Mouse (Mus musculus) spleen, postnatal 36 days (tissue): Measurements from ENCODE around the gene Flt4.
"Not testable (repeated sequence)": the region's sequence is repeated elsewhere in the genome, so short reads cannot be mapped to it uniquely, and the experiment has no call there.

Source experiments
- DNase-seq, 2 experiments: peaks; one replicate each; pipeline ENCODE4 v3.0.0; 2022; ENCODE audit warnings: low spot score in 2 of 2, mixed read lengths in 1 of 2

The Flt4 gene

DNA sequence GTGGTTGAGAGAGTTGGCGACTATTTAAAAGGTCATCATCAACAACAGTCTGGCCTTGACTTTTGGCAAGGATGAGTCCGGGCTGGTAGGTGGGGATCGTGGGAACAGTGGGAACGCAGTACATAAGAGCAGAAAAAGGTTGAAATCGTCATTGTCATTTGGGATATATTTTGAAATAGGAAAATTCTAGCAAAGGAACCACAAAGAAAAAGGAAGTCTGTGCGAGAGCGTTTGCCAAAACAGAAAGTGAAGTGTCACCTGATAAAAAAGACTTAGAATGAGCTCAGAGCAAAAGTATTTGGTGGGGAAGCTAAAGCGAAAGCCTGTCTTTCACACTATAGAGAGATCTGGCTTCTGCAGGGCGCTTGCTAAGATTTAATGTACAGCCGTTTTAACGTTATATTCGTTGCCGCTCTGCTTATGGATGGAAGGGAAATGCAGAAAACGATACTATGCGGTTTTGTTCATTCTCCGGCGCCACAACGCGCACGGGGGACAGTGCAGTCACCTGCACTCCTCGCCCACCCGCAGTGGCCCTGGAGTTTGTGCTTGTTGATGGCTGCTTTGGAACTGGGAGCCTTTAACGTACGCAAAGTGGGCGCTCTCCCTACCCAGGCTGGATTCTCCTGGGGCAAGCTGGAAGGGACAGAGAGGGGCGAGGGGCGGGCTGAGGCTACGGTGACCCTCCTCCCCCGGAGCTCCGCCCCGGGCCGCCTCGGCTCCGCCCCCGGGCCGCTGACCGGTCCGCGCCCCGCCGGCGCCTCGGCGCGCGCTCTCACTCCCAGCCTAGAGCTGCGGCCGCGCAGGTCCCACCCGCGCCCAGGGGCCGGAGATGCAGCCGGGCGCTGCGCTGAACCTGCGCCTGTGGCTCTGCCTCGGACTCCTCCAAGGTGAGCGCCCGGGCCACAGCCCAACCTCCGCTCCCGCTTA is at the start of gene Flt4:
Flt4 (plus strand) TSS at position 326 of the 930 bp plus-strand sequence.
- not testable (repeated sequence) for DNase-seq

DNA sequence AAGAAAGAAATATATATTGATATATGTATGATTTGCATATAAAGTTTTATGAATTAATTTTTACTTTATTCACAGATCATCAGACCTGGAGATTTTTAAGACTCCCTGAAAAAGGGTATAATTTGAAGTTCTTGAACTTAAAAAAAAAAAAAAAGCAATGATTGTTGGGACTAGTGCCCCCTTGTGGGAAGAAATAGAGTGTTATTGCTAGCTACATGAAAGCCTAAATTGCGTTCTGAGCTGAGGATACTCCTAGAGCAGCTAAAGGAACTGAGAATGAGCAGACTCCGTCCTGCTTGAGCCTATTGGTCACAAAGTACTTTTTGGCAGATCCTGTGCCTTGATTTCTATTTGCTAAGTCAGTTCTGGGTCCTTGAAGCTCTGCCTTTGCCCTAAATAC is 34.0 kb upstream of the Flt4 start:
- DNase-seq, result not testable (repeated sequence)

DNA sequence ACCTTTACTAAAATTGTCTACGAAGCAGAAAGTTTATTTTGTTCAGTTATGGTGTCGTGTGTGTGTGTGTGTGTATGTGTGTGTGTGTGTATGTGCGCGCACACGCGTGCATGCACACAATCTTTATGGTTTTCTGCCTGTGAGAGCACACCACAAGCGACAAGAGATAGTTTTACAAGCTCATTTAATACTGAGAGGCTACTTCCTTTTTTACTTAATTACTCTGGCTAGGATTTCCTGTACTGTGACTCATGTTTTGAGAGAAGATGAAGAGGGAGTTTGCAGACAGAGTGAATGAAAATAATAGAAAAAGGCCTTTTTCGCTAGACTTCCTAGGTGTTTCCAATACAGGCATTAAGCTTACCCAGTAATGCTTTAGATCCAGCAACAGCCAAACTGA is 28.6 kb upstream of the Flt4 start:
- DNase-seq, result not testable (repeated sequence)

DNA sequence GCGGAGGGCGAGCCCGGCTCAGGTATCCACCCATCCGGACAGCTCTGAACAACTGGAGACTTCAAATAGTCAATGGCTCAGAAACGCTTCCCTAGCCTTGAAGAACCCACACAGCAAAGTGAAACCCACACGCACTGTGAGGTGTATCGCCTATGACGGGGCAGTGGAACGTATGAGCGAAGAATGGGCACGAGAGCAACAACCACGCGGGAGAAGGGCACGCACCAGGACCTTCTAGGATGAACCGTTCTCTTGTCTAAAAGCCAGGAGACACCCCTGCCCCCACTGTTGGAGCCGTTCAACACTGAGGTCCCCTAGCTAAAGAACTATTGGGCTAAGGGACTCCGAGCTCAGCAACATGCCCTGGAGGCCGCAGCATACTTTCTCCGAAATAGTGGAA is 18.9 kb upstream of the Flt4 start:
- no peak for DNase-seq

DNA sequence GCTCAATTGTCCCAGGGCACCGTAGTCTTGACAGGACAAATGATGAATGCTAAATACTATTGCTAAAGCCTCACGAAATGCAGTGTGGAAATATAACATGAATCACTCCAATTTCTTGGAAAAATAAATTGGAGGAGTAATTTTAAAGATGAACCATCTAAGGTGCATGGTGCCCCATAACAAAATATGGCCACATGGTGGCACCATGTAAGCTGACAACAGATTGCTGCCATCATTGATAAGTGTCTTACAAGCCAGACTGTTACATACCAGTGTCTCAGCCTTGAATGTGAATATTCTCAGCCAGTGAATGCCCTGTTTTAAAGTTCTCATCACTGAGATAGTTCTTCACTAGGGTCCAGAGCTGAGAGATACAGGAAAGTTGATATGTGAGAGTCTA is 11.9 kb upstream of the Flt4 start:
- not testable (repeated sequence) for DNase-seq

DNA sequence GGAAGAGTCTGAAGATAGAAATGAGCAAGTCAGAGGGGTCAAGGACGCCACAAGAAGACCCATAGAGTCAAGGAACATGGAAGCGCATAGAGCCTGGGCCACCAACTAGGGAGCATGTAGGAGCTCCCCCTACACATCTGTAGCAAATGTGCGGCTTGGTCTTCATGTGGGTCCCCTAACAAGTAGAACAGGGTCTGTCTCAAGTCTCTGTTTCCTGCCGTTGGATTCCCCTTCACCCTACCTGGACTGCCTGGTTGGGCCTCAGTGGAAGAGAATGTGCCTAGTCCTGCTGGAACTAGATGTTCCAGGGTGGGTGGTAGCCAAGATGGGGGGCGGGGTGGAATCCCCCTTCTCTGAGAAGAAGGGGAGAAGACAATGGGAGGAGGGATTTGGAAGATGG is 757 bp upstream of the Flt4 start:
- not testable (repeated sequence) for DNase-seq

DNA sequence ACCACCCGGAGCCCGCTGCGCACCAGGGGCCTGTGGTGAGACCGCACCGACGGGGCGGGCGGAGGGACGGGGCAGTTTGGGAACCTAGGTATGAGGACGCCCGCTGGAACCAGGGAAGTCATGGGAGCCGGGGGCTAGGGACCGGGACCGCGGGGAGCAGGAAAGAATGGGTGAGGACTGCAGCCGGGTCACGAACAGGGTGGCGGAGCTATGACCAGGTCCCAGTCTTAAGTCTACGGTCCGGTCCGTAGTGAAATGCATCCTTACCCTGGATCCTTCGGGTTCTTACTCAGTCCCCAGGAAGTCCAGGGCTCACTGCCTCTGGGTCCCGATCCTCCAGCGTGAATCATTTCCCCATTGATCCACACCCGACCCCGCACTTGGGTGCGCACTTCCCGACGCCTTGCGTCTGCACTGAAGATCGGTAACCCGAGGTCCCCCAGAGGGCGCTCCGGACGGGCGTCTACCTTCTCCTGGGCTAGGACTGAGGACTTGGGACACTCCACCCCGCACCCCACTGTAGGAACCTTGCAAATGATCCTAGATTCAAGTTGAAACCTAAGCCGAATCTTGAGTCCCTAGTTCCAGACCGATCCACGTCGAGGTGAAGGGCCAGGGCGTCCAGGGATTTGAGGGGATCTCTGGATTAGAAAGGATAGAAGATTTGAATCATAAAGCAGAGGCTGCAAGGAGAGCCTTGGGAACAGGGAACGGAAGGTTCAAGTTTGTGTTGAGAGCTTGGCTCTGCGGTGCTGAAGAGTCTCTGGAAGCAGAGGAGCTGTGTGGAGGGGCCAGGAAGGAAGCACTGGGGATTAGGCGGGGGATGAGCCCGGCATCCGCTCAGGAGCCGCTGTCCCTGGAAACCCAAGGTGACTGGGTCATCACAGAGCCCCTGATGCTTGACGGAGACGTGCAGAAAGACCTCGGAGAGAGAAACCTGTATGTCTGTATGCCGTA is 1.1 kb downstream of the Flt4 start:
- not testable (repeated sequence) for DNase-seq

DNA sequence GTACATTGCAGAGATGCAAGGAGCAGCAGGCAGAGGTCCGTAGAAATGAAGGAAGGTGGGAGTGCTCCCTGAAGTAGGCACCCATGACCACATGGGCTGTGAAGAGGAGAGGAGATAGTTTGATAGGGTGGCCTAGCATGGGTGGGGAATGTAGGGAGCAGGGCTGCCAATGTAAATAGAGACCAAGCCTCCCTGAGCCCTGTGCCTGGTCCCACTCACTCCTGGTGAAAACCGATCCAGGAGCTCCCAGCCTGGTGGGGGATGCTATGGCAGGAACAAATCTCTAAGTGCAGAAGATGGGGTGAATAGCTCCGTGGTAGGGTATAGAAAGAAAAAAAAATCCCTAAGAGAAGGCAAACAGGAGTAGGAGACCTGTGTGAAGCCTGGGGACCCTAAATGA is 2.3 kb downstream of the Flt4 start:
- not testable (repeated sequence) for DNase-seq

DNA sequence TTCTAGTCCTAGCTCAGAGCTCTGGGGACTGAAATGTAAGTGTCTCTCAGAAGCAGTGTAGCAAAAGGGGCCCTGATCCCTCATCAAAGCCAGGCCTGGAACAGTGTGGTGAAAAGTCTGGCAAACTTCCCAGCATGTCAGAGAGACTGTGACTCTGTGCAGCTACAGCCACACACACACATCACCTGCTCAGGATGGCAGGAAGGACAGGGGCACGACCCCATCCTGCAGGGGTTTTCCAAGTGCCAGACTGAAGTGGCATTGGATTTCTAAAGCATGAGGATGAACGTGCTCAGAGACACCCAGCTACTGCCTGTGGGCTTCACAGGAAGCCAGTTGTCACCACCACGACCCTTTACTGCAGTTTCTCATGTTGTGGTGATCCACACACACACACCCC is 3.1 kb downstream of the Flt4 start:
- no peak for DNase-seq

DNA sequence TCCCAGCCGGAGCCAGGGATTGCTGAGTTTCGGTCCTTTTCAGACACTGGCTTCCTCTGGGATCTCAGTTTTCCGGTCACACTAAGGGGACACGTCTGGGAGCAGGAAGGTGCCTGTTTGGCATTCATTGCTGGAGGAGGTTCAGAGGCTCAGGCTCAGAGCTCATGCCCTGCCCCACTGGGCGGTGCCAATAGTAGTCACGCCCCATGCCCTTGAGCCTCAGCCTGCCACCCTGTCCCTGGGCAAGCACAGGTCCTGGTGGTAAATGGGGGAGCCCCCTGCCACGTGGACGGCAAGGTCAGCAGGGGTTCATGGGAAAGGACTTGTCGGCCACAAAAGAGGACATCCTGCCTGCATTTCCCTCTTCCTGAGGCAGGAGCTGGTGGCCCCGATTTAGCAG is 4.3 kb downstream of the Flt4 start:
- peak; percentile 9 to 16 for DNase-seq

DNA sequence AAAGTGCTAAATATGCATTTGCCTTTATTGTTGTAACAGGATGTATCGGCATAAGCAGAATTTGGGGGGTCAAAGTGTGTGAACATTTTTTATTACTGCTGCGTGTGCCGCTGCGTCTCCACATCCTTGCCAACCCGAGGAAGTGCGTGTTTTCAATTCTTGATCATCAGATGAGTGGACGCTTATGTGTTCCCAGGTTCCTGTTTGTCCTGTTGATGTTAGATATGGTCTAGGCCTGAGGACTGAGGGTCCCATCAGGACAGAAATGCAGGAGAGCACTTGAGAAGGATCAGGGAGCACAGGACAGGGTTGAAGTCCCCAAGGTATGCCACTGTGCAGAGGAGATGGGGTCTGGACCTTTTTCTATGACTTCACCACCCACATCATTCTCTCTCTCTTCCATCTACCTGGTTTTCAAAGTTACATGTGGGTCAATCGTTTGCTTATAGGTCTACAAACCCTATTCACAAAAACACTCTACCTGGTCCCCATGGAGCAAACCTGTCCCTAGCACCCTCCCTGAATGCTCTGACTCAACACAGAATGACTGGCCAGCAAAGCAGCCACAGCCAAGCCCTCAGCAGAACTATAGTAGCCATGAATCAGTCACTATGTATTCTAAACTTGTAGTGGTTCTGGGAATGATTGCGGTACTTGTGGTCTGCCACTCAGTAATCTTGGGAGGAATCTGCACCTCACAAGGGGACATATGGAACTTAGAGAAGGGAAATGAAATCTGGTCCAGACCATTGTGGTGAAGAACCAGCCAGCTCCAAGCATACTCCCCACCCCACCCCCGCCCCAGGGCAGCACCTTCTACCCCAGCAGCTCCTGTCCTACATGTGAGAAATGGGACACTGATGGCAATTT is 7.0 kb downstream of the Flt4 start:
- DNase-seq, result no peak

DNA sequence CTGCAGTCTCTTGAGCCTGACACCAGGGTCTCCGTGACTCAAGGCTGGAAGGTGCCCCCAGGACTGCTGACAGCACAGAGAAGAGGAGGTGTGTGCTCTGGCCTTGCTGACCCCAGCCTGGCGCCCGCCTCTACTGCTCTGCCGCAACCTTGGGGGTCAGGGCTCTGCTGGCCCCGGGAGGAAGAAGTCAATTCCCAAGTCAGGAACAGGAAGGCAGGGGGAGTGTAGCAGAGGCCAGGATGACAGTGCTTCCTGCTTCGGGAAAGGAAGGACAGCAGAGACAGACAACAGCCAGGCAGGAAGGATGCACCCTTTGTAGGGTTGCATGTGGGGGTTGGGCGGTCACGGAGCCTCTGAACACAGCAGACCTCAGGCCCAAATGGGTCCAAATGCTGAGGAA is 9.4 kb downstream of the Flt4 start:
- DNase-seq, result no peak

DNA sequence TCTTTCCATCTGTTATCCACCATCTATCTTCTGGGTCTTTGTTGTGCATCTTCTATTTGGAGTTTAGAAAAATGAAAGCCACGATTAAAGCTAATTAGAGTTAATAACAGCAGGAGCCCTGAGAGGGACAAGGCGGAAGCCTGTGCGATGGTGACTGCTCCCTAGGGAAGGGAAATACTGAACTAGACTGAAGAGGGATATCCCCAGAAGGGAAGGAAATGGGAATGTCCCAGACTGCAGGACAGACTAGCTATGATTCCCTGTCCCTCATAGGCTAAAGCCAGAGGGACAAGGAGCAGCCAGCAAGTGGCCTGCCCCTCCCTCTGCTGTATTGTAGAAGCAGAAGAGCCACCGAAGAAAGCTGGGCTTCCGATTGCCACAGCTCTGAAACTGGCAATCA is 12.9 kb downstream of the Flt4 start:
- DNase-seq, result no peak

DNA sequence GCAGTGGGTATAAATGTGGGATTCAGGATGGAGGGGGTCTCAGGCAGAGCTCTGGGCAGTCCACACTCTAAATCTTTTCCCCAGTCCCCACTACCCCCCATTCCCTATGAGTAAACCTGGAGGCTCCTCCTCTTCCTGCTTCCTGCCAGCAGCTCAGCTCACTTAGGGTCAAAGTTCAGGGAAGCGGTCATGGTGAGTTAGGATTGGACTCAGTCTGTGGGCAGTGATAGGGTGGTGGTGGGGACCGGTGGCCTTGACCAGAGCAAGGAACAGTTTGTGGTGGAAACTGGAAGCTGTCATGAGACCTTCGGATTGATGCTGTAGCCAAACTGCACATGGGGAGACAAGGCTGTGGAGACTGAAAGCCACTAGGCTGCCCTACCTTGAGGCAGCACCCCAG is 15.1 kb downstream of the Flt4 start:
- DNase-seq, result no peak

DNA sequence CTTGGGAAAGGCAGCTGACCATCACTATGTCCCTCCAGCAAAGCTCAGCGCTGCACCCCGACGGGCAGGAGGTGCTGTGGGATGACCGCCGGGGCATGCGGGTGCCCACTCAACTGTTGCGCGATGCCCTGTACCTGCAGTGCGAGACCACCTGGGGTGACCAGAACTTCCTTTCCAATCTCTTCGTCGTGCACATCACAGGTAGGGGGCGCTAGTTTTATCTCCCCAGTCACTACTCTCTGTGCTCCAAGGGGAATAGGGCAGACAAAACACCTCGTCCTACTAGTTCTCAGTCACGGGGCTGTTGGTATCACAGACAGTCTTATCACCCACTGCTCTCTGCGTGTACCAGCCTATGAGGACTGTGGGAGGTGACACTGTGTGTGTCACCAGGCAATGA is 16.8 kb downstream of the Flt4 start:
- no peak for DNase-seq

DNA sequence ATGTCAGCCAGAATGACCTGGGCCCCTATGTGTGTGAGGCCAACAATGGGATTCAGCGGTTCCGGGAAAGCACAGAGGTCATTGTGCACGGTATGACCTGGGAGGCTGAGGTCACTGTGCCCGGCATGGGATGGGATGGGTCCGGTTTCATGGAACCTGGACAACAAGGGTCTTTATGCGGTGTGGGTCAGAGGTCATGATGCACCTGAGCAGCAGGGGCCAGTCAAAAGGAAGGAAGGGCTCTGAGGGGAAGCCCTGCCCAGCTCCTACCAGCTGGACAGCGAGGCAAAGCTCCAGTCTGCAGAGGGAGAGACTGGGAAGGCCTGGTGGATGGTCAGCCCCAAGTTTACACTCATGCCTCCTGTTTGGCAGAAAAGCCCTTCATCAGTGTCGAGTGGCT is 17.7 kb downstream of the Flt4 start:
- DNase-seq, result no peak

DNA sequence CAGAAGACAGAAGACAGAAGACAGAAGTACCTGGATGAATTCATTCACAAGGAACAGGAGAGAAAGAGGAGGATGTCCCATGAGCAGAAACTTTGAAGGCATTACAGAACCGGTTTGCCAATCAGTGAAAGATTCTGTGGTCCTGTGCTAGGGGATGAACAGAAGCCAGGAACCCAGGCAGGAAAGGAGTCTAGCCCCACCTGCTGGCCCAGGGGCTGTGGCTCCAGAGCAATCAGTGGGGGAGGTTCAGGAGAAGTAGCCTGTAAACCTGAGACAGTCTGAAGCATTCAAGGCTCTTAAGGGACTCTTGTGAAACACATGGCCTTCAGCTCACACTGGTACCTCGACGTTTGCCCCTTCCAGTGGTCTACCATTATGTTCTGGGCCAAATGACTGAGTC is 22.1 kb downstream of the Flt4 start:
- DNase-seq, result no peak

DNA sequence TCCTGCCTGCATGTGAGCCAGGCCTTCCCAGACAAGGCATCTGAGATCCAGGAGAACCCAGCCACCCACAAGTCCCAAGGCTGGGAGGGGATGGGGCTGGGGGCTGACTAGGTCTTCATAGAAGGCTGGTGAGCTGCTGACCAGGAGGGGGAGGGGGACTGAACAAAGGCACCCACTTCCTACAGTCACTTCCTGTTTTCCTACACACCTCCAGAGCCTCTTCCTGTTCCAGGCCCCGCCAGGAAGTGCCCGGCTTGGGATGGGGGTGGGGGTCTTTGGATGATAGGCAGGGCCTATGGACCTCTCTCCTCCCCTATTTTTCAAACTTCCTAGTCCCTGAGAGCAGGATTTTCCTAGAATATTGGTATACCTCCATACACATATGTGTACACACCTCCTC is 23.2 kb downstream of the Flt4 start:
- DNase-seq, result no peak

DNA sequence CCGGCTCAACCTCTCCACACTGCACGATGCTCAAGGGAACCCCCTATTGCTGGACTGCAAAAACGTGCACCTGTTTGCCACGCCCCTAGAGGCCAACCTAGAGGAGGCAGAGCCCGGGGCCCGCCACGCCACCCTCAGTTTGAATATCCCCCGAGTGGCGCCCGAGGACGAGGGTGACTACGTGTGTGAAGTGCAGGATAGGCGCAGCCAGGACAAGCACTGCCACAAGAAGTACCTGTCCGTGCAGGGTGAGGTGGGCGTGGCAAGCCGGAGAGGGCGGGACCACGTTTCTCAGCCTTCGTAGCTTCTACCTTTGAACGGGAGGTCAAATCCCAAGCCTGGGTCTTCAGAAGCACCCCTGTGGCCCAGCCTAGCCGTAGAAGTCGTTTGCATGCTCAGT is 25.0 kb downstream of the Flt4 start:
- no peak for DNase-seq

DNA sequence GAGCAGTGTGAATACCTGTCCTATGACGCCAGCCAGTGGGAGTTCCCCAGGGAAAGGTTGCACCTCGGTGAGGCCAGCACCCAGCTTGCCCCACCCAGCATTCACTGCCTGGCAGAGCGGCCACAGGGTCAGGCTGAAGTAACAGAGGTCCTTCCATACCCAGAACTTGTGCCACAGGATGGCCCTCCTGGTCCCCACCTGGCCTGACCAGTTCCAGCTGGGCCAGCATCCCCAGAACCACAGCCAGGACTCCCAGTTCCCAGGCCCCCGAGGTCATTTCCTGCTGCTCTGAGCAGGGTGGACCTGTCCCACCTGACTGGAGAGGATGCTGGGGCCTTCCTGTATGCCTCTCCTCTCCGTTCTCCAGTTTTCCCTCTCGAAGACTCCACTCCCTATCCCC is 26.6 kb downstream of the Flt4 start:
- no peak for DNase-seq

DNA sequence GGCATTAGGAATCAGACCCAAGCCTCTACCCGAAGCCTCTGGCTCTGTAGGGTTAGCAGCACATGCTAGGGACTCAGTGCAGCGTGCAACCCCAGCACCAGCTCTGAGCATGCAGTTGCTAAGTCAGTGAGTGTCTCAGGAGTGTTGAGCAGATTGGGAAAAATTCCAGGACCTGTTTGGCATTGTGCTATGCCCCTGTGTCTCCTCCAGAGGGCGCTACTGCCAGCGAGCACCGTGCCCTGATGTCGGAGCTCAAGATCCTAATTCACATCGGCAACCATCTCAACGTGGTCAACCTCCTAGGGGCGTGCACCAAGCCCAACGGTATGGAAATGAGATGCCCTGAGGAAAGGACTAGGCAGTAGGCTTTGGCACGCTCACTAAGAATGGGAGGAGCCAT is 27.4 kb downstream of the Flt4 start:
- no peak for DNase-seq

DNA sequence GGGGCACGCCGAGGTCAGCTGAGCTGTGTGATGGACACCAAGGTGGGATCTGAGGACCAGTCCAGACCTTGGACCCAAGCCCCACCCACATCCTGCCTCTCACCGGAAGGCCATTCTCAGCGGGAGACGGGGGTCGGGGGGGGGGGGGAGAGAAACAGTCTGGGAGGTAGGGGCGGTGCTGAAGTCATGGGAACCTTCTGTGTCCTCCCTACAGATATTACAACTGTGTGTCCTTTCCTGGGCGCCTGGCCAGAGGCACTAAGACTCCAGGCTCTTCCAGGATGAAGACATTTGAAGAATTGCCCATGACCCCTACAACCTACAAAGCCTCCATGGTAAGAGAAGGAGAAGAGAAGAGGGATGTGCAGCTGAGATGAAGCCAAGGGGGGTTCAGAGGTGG is 36.6 kb downstream of the Flt4 start:
- no peak for DNase-seq
